ENCODE assay signal across 9 mouse cellular contexts in the genomic region with DNA sequence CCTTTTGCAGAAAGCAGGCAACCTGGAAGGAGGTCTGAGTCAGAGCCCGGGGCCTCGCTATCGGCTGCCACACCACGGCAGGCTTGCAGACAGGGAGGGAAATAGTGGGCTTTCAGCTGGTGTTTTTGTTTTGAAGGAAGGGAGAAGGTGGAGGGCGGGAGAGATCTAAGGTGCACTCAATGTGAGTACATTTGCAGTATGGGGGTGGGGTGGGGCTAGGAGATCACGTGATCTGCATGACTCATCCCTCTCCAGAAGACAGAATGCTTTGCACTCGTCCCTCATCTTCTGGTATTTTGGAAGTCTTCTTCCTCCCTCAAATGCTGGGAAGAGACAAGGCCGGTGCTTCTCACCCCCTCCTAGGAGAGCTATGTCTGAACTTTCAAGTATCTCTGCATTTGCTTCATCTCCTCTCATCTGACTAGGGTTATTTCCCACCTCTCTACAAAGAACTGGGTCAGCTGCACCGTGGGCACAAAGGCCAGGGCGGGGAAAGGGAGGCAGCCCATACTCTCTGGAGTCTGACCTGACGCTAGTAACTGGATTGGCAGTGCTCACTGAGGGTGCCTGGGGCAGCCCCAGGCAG.
DNase-seq lines count a peak whose midpoint lies in the region; ATAC-seq and TF ChIP-seq lines count a peak whose summit lies in the region.
"Had no signal": no experiment of that assay in that cellular context is flagged by ENCODE, and none has a peak within 500 bp of the region (broad histone marks: within the 10 kb centered on the region; RNA-seq: fewer than 3 reads in every experiment).

No protein-coding gene starts in this region.

- H3K36me3 ChIP-seq in hindbrain, embryonic 10.5 days: no peaks in the 10 kb centered on the region
- no peaks in the 10 kb centered on the region for H3K36me3 ChIP-seq in hindbrain, embryonic 16.5 days (ENCODE audit: control insufficient read depth, insufficient read depth, low read length)
- no peaks in the 10 kb centered on the region for H3K36me3 ChIP-seq in E14TG2a.4 (ENCODE audit: insufficient read depth, low read length)
- no peaks in the 10 kb centered on the region for H3K36me3 ChIP-seq in embryonic facial prominence, embryonic 10.5 days (replicated peaks)
- no peaks in the 10 kb centered on the region for H3K36me3 ChIP-seq in megakaryocyte, embryonic 14.5 days (replicated peaks; ENCODE audit: low read length)
- H3K36me3 ChIP-seq in kidney, embryonic 14.5 days (ENCODE audit: control insufficient read depth, insufficient read depth, low read length): no peaks in the 10 kb centered on the region
- no peaks in the 10 kb centered on the region for H3K36me3 ChIP-seq in forebrain, embryonic 11.5 days (ENCODE audit: control insufficient read depth, insufficient read depth, low read length)
- H3K36me3 ChIP-seq: neural tube, embryonic 12.5 days had no signal

- H3K27me3 ChIP-seq in hindbrain, embryonic 10.5 days (ENCODE audit: insufficient read depth, poor library complexity, severe bottlenecking): no peaks in the 10 kb centered on the region
- H3K27me3 ChIP-seq in hindbrain, embryonic 16.5 days (replicated peaks; ENCODE audit: control insufficient read depth, insufficient read depth, low read length): no peaks in the 10 kb centered on the region
- no peaks in the 10 kb centered on the region for H3K27me3 ChIP-seq in E14TG2a.4 (ENCODE audit: insufficient read depth, low read length)
- H3K27me3 ChIP-seq in embryonic facial prominence, embryonic 10.5 days (replicated peaks; ENCODE audit: low read depth, poor library complexity, severe bottlenecking): no peaks in the 10 kb centered on the region
- H3K27me3 ChIP-seq in megakaryocyte, embryonic 14.5 days (replicated peaks): no peaks in the 10 kb centered on the region
- H3K27me3 ChIP-seq in kidney, embryonic 14.5 days (ENCODE audit: control insufficient read depth, insufficient read depth, low read length): no peaks in the 10 kb centered on the region
- no peaks in the 10 kb centered on the region for H3K27me3 ChIP-seq in forebrain, embryonic 11.5 days (ENCODE audit: control insufficient read depth, insufficient read depth, low read length)
- H3K27me3 ChIP-seq: neural tube, embryonic 12.5 days had no signal

- peaks cover 15% of the 10 kb centered on the region for H3K4me1 ChIP-seq in hindbrain, embryonic 10.5 days (replicated peaks)
- peaks cover 6% of the 10 kb centered on the region for H3K4me1 ChIP-seq in hindbrain, embryonic 16.5 days (ENCODE audit: control insufficient read depth, insufficient read depth, low read depth, low read length)
- H3K4me1 ChIP-seq in E14TG2a.4 (replicated peaks; ENCODE audit: low read depth, low read length): peaks cover 61% of the 10 kb centered on the region
- H3K4me1 ChIP-seq in embryonic facial prominence, embryonic 10.5 days: peaks cover 27% of the 10 kb centered on the region
- H3K4me1 ChIP-seq in megakaryocyte, embryonic 14.5 days: peaks cover 65% of the 10 kb centered on the region
- peaks cover 5% of the 10 kb centered on the region; the same call in 1 of the 2 replicates for H3K4me1 ChIP-seq in kidney, embryonic 14.5 days (ENCODE audit: control insufficient read depth, insufficient read depth, low read length)
- H3K4me1 ChIP-seq in forebrain, embryonic 11.5 days (replicated peaks; ENCODE audit: control insufficient read depth, insufficient read depth, low read length): no peaks in the 10 kb centered on the region

- ATAC-seq in hindbrain, embryonic 16.5 days: no peak
- no peak for ATAC-seq in kidney, embryonic 14.5 days (ENCODE audit: low FRiP score, low TSS enrichment)
- ATAC-seq in forebrain, embryonic 11.5 days (replicated peaks; ENCODE audit: low FRiP score): no peak

- no peak overlapping the region for H3K9ac ChIP-seq in hindbrain, embryonic 16.5 days (ENCODE audit: low read depth, low read length)
- H3K9ac ChIP-seq in kidney, embryonic 14.5 days (ENCODE audit: low read depth, low read length): no peak overlapping the region
- H3K9ac ChIP-seq in forebrain, embryonic 11.5 days (ENCODE audit: low read length): no peak overlapping the region
- H3K9ac ChIP-seq: neural tube, embryonic 12.5 days had no signal

- 0 out of 2 replicates have a peak overlapping the region, but pooled peaks have one; percentile 35 for H3K27ac ChIP-seq in hindbrain, embryonic 10.5 days
- H3K27ac ChIP-seq in hindbrain, embryonic 16.5 days (ENCODE audit: low read depth, low read length): no peak overlapping the region
- peak overlapping the region; percentile 30; the same call in 1 of the 2 replicates for H3K27ac ChIP-seq in embryonic facial prominence, embryonic 10.5 days (replicated peaks)
- H3K27ac ChIP-seq in kidney, embryonic 14.5 days (ENCODE audit: low read depth, low read length): no peak overlapping the region
- no peak overlapping the region for H3K27ac ChIP-seq in forebrain, embryonic 11.5 days (ENCODE audit: low read depth, low read length)
- H3K27ac ChIP-seq: neural tube, embryonic 12.5 days had no signal

- H3K9me3 ChIP-seq in hindbrain, embryonic 10.5 days: no peaks in the 10 kb centered on the region
- H3K9me3 ChIP-seq in hindbrain, embryonic 16.5 days (ENCODE audit: control insufficient read depth, low read length): no peaks in the 10 kb centered on the region
- H3K9me3 ChIP-seq in E14TG2a.4 (ENCODE audit: low read length): no peaks in the 10 kb centered on the region
- H3K9me3 ChIP-seq in embryonic facial prominence, embryonic 10.5 days: no peaks in the 10 kb centered on the region
- no peaks in the 10 kb centered on the region for H3K9me3 ChIP-seq in megakaryocyte, embryonic 14.5 days
- H3K9me3 ChIP-seq in kidney, embryonic 14.5 days (ENCODE audit: control insufficient read depth, low read length): no peaks in the 10 kb centered on the region
- H3K9me3 ChIP-seq in forebrain, embryonic 11.5 days (ENCODE audit: control insufficient read depth, low read length): no peaks in the 10 kb centered on the region
- H3K9me3 ChIP-seq: neural tube, embryonic 12.5 days had no signal

- no peak for DNase-seq in hindbrain, embryonic 10.5 days (ENCODE audit: low spot score)
- DNase-seq in embryonic facial prominence, embryonic 10.5 days (ENCODE audit: low spot score): no peak
- no peak for DNase-seq in yolk sac, embryonic 10.5 days (ENCODE audit: low spot score)
- no peak for DNase-seq in forebrain, embryonic 11.5 days (ENCODE audit: low spot score)

- TF ChIP-seq CTCF in E14TG2a.4 (conservative IDR thresholded peaks at IDR 0.05; ENCODE audit: low read length): no peak

- 62% methylated on average over 11 of the region's 11 CpGs for WGBS in hindbrain, embryonic 10.5 days
- WGBS in hindbrain, embryonic 16.5 days: 58% methylated on average over 11 of the region's 11 CpGs
- WGBS in embryonic facial prominence, embryonic 10.5 days: 64% methylated on average over 11 of the region's 11 CpGs
- WGBS in kidney, embryonic 14.5 days: 63% methylated on average over 11 of the region's 11 CpGs
- 64% methylated on average over 11 of the region's 11 CpGs for WGBS in forebrain, embryonic 11.5 days

- no peak overlapping the region for H3K4me2 ChIP-seq in hindbrain, embryonic 16.5 days (ENCODE audit: low read length)
- H3K4me2 ChIP-seq in kidney, embryonic 14.5 days (replicated peaks; ENCODE audit: low read depth, low read length): no peak overlapping the region
- H3K4me2 ChIP-seq in forebrain, embryonic 11.5 days (ENCODE audit: low read depth, low read length, severe bottlenecking): no peak overlapping the region
- H3K4me2 ChIP-seq: neural tube, embryonic 12.5 days had no signal

- no peak overlapping the region for H3K4me3 ChIP-seq in hindbrain, embryonic 10.5 days
- no peak overlapping the region for H3K4me3 ChIP-seq in hindbrain, embryonic 16.5 days (ENCODE audit: low read length)
- H3K4me3 ChIP-seq in E14TG2a.4 (replicated peaks; ENCODE audit: low read length): peak overlapping the region; percentile 64
- H3K4me3 ChIP-seq in embryonic facial prominence, embryonic 10.5 days: no peak overlapping the region
- H3K4me3 ChIP-seq in megakaryocyte, embryonic 14.5 days (replicated peaks): peak overlapping the region; percentile 50
- no peak overlapping the region for H3K4me3 ChIP-seq in kidney, embryonic 14.5 days (ENCODE audit: low read length)
- no peak overlapping the region for H3K4me3 ChIP-seq in forebrain, embryonic 11.5 days (ENCODE audit: low read depth, low read length)
- H3K4me3 ChIP-seq: neural tube, embryonic 12.5 days had no signal

Comparison
In these comparisons a context has a peak if more than half of its experiments do, and no peak if none do; other contexts are left out.
1. H3K27ac ChIP-seq: peak in hindbrain, embryonic 10.5 days (single experiment) and embryonic facial prominence, embryonic 10.5 days (single experiment); none in hindbrain, embryonic 16.5 days (single experiment), kidney, embryonic 14.5 days (single experiment) and forebrain, embryonic 11.5 days (single experiment).
2. H3K4me3 ChIP-seq: peak in E14TG2a.4 (single experiment) and megakaryocyte, embryonic 14.5 days (single experiment); none in hindbrain, embryonic 10.5 days (single experiment), hindbrain, embryonic 16.5 days (single experiment), embryonic facial prominence, embryonic 10.5 days (single experiment), kidney, embryonic 14.5 days (single experiment) and forebrain, embryonic 11.5 days (single experiment).